Mouse (Mus musculus) stomach, embryonic 16.5 days (tissue): ENCODE data around the gene Coro2a. TPM values are rescaled to one million over a fixed set of nuclear protein-coding genes. Genes with fewer than 3 reads are reported as not detected.
"Not testable (repeated sequence)": the region's sequence is repeated elsewhere in the genome, so short reads cannot be mapped to it uniquely, and the experiment has no call there.

Experiments used
- ATAC-seq: fragments of 200-750 bp; cut with Nextera tagmentation; 2 replicates; pipeline ENCODE4 v1.8.0; 2017; ENCODE audit warnings: moderate number of reproducible peaks, moderate TSS enrichment; ENCODE audit not compliant: insufficient read depth, low FRiP score
- H3K27ac ChIP-seq: fragments of 300-500 bp; sonication (generic); 2 replicates; pipeline ENCODE4 v1.5.1; 2014; ENCODE audit warnings: low read length
- H3K27me3 ChIP-seq: fragments of 300-500 bp; sonication (generic); 2 replicates; pipeline ENCODE4 v1.6.1; 2014; ENCODE audit warnings: low read length, control low read depth, mixed read lengths; ENCODE audit not compliant: control insufficient read depth, insufficient read depth
- H3K36me3 ChIP-seq: fragments of 300-500 bp; sonication (generic); 2 replicates; pipeline ENCODE4 v1.6.1; 2014; ENCODE audit warnings: low read length; ENCODE audit not compliant: control insufficient read depth, insufficient read depth
- H3K4me1 ChIP-seq: fragments of 300-500 bp; sonication (generic); 2 replicates; pipeline ENCODE4 v1.6.1; 2014; ENCODE audit warnings: low read length, control low read depth, mixed read lengths; ENCODE audit not compliant: control insufficient read depth, insufficient read depth
- H3K4me2 ChIP-seq: fragments of 300-500 bp; sonication (generic); 2 replicates; pipeline ENCODE4 v1.6.1; 2014; ENCODE audit warnings: low read depth, low read length, mixed read lengths
- H3K4me3 ChIP-seq: fragments of 300-500 bp; sonication (generic); replicated peaks from 2 replicates; pipeline ENCODE4 v1.5.1; 2014; ENCODE audit warnings: mild to moderate bottlenecking, low read length
- H3K9ac ChIP-seq: fragments of 300-500 bp; sonication (generic); 2 replicates; pipeline ENCODE4 v1.6.1; 2014; ENCODE audit warnings: low read length
- H3K9me3 ChIP-seq: fragments of 300-500 bp; sonication (generic); replicated peaks from 2 replicates; pipeline ENCODE4 v1.6.1; 2016; ENCODE audit warnings: low read length, control low read depth; ENCODE audit not compliant: control insufficient read depth
- WGBS: fragments of 180-500 bp; shearing (Covaris S2); extraction: QIAGEN DNeasy Blood & Tissue Kit; methylation state at CpG from one replicate; pipeline ENCODE4 v1.1.7; 2014; 5-methylcytosine and 5-hydroxymethylcytosine counted together
- polyA plus RNA-seq: library from polyadenylated mRNA; unstranded; fragments of >200 nt; fragmentation: Nextera tagmentation; extraction: Ambion mirVana; gene quantifications from 2 replicates; pipeline ENCODE4 v1.2.1, GENCODE M21; 2015

The Coro2a gene
- polyA plus RNA-seq, 1 experiment from 2014 or later, result 26.4 TPM

DNA sequence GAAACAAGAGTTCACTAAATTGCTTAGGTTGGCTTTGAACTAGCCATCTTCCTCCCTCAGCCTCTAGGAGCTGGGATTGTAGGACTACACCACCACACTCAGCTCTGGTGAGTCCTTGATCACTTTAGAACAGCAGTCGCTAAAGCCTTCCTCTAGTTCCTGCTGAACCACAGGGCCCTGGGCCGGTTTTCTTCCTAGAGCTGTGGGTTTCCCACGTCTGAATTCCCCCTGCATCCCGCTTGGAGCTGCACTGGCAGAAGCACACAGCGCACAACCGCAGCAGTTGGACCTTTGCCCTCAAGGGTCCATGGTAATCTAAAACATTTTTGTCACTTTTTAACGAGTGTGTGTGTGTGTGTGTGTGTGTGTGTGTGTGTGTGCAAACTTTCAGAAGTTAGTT is 702 bp upstream of the Coro2a start:
- H3K27me3 ChIP-seq, result peaks cover 16% of the 10 kb centered on the region
- WGBS, result 50% methylated on average over 7 of the region's 7 CpGs
- H3K4me2 ChIP-seq, result no peak overlapping the region
- H3K4me1 ChIP-seq, result peaks cover 4% of the 10 kb centered on the region; the same call in 1 of the 2 replicates
- H3K36me3 ChIP-seq, result no peaks in the 10 kb centered on the region
- no peak for ATAC-seq
- no peaks in the 10 kb centered on the region for H3K9me3 ChIP-seq
- no peak overlapping the region for H3K27ac ChIP-seq
- H3K9ac ChIP-seq, result no peak overlapping the region; the same call in 1 of the 2 replicates
- H3K4me3 ChIP-seq, result no peak overlapping the region

DNA sequence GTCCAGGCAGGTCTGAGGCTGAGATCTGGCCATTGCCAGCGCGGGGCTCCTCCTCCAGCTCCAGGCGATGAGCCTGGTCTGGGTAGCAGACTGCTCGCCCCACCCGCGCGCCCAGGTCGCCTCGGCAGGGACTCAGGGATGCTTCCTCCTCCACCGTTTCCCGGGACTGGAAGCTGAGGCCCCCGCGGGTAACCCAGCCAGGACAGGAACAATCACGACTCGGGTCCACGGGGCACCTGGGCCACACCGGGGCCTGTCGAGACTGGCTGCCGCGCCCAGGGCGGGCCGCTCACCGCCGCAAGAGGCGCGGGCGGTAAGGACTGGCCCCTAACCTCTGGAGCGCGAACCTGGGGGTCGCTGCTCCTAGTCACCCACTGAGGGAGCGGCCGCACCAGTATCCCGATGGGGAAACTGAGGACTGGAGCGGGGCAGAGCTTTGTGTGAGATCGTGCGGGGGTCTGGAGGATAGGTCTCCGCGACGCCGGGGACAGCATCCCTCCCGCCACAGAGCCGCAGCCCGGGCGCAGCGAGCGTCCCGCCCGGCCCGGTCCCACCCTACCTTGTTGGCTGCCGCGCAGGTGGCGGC is 651 bp downstream of the Coro2a start:
- peak; percentile 12; the same call in 1 of the 2 replicates for ATAC-seq
- Histone ChIP-seq H3K27me3 (peaks cover 16% of the 10 kb centered on the region), H3K27ac (peak overlapping the region; percentile 53; the same call in 1 of the 2 replicates), H3K4me2 (peak overlapping the region; percentile 93), H3K4me1 (peaks cover 4% of the 10 kb centered on the region; the same call in 1 of the 2 replicates), H3K36me3 (no peaks in the 10 kb centered on the region), H3K9ac (peak overlapping the region; percentile 79), H3K9me3 (no peaks in the 10 kb centered on the region), H3K4me3 (peak overlapping the region; percentile 67)
- under 1% methylated on average over 51 of the region's 52 CpGs for WGBS

DNA sequence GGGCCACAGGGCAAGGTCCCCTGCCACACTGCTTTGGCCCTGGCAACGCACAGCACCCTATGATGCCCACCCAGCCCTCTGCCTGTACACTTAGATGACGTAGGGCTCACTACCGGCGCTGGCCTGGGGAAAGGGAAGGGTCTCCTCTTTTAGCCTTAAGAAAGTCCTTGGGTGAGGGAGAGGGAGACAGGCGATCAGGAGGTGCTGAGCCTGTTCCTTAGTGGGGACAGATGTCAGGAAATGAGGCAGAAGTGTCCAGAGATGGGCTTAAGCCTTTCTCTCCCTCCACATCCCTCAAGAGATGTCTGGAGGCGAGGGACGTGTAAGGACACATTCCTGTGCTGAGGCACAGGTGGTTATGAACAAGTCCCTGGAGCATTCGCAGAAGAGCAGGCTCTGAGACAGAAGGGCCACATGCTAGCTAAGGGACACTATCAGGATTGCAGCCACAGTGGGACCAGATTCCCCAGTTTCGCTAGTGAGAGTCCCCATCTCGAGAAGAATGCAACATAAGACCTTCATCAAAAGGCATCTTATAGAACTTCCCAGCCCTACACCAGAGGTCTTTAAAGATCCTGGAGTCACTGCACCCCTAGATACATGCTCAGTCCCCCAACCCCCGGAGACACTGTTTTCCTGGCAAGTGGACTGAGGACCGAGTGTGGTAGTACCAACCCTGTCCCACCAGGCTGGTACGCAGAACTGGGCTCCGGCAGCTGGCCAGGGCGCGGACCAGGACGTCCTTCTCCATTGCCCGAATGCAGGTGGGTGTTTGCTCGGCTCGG is 1.3 kb downstream of the Coro2a start:
- H3K27me3 ChIP-seq, result peaks cover 16% of the 10 kb centered on the region
- peaks cover 4% of the 10 kb centered on the region; the same call in 1 of the 2 replicates for H3K4me1 ChIP-seq
- H3K4me3 ChIP-seq, result peak overlapping the region; percentile 67
- H3K9ac ChIP-seq, result peak overlapping the region; percentile 79
- H3K36me3 ChIP-seq, result no peaks in the 10 kb centered on the region
- WGBS, result 35% methylated on average over 20 of the region's 20 CpGs
- peak overlapping the region; percentile 53; the same call in 1 of the 2 replicates for H3K27ac ChIP-seq
- H3K9me3 ChIP-seq, result no peaks in the 10 kb centered on the region
- ATAC-seq, result no peak
- H3K4me2 ChIP-seq, result peak overlapping the region; percentile 93

DNA sequence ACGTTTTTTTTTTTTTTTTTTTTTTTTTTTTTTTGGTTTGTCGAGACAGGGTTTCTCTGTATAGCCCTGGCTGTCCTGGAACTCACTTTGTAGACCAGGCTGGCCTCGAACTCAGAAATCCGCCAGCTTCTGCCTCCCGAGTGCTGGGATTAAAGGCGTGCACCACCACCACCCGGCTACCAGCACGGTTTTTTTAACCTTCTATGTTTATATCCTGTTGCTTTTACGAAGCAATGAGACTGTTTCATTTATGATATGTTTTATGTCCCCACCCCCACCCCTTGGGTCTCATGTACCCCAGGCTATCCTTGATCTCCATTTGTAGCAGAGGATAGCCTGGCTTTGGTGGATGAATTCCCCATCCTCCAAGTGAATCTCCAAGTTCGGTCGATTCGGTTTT is 2.4 kb downstream of the Coro2a start:
- H3K9me3 ChIP-seq, H3K4me1 ChIP-seq, H3K9ac ChIP-seq, ATAC-seq, H3K27ac ChIP-seq, H3K4me3 ChIP-seq, H3K4me2 ChIP-seq, H3K36me3 ChIP-seq: not testable (repeated sequence)
- 77% methylated on average over 11 of the region's 12 CpGs for WGBS
- H3K27me3 ChIP-seq, result peaks cover 16% of the 10 kb centered on the region

DNA sequence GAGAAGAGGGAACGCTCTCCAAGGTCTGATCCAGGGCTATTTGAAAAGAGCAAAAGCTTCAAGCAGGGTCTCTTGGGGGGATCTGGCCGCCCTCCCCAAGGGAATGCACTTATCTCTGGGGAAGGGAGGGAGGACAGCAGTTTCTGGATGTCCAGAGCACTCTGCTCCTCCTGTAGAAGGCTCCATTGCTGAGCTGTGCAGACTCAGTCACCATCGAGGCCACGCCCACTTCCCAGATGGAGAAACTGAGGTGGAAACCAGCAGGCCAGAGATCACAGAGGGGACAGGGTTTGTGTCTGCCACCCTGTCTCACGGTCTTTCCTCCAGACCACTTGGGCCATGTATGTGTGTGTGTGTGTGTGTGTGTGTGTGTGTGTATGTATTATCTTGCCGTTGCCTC is 3.0 kb downstream of the Coro2a start:
- Histone ChIP-seq H3K4me2 (0 out of 2 replicates have a peak overlapping the region, but pooled peaks have one; percentile 9), H3K27me3 (peaks cover 16% of the 10 kb centered on the region), H3K4me1 (peaks cover 4% of the 10 kb centered on the region; the same call in 1 of the 2 replicates), H3K4me3 (no peak overlapping the region), H3K36me3 (no peaks in the 10 kb centered on the region), H3K27ac (no peak overlapping the region), H3K9me3 (no peaks in the 10 kb centered on the region), H3K9ac (no peak overlapping the region)
- 61% methylated on average over 6 of the region's 6 CpGs for WGBS
- ATAC-seq, result no peak

DNA sequence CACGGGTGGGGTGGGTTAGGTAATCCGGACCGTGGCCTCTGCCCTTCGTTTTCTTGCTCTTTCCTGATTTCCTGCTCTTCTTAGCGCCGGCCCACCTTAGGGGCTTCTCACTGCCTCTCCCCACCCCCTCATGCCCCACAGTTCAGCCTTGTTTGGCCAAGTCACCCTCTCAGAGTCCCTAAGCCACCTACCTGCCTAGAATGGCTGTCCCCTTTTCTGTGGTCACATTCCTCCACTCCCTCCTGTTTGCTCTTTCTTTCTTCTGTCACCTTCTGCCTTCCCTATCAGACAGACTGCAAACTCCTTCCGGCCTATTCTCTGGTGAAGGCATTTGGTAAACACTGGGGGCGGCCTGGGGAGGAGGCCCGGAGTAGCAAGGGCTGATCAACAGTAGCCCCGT is 3.9 kb downstream of the Coro2a start:
- peak overlapping the region; percentile 40 for H3K4me2 ChIP-seq
- H3K36me3 ChIP-seq, result no peaks in the 10 kb centered on the region
- WGBS, result 31% methylated on average over 10 of the region's 10 CpGs
- peak overlapping the region; percentile 13; the same call in 1 of the 2 replicates for H3K4me3 ChIP-seq
- peak overlapping the region; percentile 87 for H3K27ac ChIP-seq
- ATAC-seq, result no peak
- peaks cover 4% of the 10 kb centered on the region; the same call in 1 of the 2 replicates for H3K4me1 ChIP-seq
- peaks cover 16% of the 10 kb centered on the region for H3K27me3 ChIP-seq
- no peaks in the 10 kb centered on the region for H3K9me3 ChIP-seq
- H3K9ac ChIP-seq, result no peak overlapping the region; the same call in 1 of the 2 replicates

DNA sequence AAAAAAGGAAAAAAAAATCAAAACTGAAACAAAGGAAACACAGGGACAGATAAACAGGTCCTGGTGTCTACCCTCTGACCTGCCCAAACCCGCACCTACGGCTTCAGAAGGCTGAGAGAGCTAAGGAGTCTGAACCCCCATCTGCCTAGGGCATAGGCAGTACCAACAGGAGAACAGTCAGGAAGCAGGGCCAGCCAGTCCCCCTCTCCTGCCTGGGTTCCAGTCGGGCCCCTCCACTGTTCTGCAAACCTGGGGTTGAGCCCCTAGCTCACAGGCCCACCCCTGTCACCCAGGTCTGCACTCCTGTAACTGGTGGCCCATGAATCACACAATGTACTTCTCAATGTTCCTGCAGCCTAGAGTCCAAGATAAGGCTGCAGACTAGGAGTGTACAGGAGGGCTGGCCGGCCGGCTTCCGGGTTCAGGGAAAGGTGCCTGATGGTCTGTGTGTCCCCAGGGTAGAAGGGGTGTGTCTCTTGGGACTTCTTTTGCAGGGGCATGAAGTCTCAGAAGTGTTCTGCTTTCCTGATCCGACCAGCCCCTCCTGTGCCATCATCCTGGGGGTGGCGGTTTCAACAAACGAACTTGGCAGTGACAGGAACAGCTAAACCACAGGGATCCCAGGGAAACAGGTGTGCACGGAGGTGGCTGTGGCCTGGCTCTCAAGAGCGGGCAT is 4.6 kb downstream of the Coro2a start:
- Histone ChIP-seq H3K4me1 (peaks cover 4% of the 10 kb centered on the region; the same call in 1 of the 2 replicates), H3K27ac (peak overlapping the region; percentile 87), H3K27me3 (peaks cover 16% of the 10 kb centered on the region), H3K9ac (no peak overlapping the region; the same call in 1 of the 2 replicates), H3K4me2 (peak overlapping the region; percentile 40), H3K4me3 (peak overlapping the region; percentile 13; the same call in 1 of the 2 replicates), H3K9me3 (no peaks in the 10 kb centered on the region), H3K36me3 (no peaks in the 10 kb centered on the region)
- peak; percentile 78 for ATAC-seq
- 47% methylated on average over 11 of the region's 11 CpGs for WGBS

DNA sequence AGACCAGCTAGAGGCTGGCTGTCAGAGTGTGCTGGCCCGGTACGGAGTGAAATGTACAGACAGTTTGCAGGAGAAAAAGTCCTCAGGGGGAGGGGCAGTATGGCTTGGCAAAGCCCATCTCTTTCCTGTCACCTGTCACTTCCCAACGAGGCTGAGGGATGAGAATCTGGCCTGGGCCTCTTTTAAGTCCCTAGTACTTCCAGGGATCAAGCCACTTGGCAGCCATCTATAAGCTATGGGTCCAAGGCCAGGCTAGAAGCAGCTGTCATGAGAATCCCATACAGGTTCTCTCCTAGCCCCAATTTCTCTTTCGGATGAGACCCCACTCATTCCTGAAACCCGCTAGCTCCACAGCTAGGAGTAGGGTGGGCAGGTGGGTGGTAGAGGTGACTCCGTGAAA is 5.6 kb downstream of the Coro2a start:
- H3K27ac ChIP-seq, result peak overlapping the region; percentile 87
- H3K9ac ChIP-seq, result no peak overlapping the region; the same call in 1 of the 2 replicates
- no peak overlapping the region for H3K4me2 ChIP-seq
- ATAC-seq, result no peak
- H3K4me1 ChIP-seq, result peaks cover 4% of the 10 kb centered on the region; the same call in 1 of the 2 replicates
- no peaks in the 10 kb centered on the region for H3K9me3 ChIP-seq
- 69% methylated on average over 6 of the region's 6 CpGs for WGBS
- no peak overlapping the region for H3K4me3 ChIP-seq
- H3K36me3 ChIP-seq, result no peaks in the 10 kb centered on the region
- peaks cover 12% of the 10 kb centered on the region for H3K27me3 ChIP-seq
